Mouse (Mus musculus): ENCODE results near the gene Acadm. TPM values are rescaled to one million over a fixed set of nuclear protein-coding genes. Genes with fewer than 3 reads are reported as not detected.

The Acadm gene
- polyA plus RNA-seq, 1 experiment from 2014 or later, result 157 TPM

DNA sequence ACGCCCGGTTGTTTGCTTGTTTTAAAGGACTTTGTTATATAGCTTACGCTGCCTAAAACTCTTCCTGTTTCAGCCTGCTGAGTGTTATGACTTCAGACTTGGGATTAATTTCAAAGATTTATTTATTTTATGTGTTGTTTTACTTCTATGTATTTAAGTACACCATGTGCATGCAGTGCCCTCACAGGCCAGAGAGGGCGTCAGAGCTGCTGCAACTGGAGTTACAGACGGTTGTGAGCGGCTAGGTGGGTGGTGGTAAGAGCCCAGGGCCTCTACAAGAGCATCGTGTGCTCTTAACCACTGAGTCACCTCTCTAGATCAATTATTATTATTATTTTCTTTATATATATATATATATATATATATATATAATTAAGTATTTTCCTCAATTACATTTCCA is 18.1 kb downstream of the Acadm start:
- Histone ChIP-seq H3K9me3 (replicated peaks; ENCODE audit: control insufficient read depth, low read length) (no peaks in the 10 kb centered on the region), H3K9ac (ENCODE audit: low read depth, low read length) (no peak overlapping the region), H3K36me3 (ENCODE audit: control insufficient read depth, insufficient read depth) (peaks cover 12% of the 10 kb centered on the region), H3K4me1 (ENCODE audit: control insufficient read depth, low read depth, low read length) (no peaks in the 10 kb centered on the region; the same call in 1 of the 2 replicates), H3K27me3 (ENCODE audit: control insufficient read depth, insufficient read depth, low read depth, low read length) (no peaks in the 10 kb centered on the region), H3K4me2 (ENCODE audit: low read depth, low read length) (no peak overlapping the region), H3K27ac (ENCODE audit: low read length) (no peak overlapping the region), H3K4me3 (ENCODE audit: low read depth, low read length) (no peak overlapping the region)
- whole genome bisulfite sequencing (ENCODE audit: insufficient replicate concordance), result 76% methylated on average over 7 of the region's 7 CpGs
- no peak for ATAC-seq (ENCODE audit: low read depth)

- Histone ChIP-seq H3K4me3 (ENCODE audit: low read depth, low read length) (no peak overlapping the region), H3K36me3 (ENCODE audit: control insufficient read depth, insufficient read depth) (peaks cover 10% of the 10 kb centered on the region; the same call in 1 of the 2 replicates), H3K9me3 (replicated peaks; ENCODE audit: control insufficient read depth, low read length) (no peaks in the 10 kb centered on the region), H3K27me3 (ENCODE audit: control insufficient read depth, insufficient read depth, low read depth, low read length) (no peaks in the 10 kb centered on the region), H3K27ac (ENCODE audit: low read length) (no peak overlapping the region), H3K4me1 (ENCODE audit: control insufficient read depth, low read depth, low read length) (no peaks in the 10 kb centered on the region; the same call in 1 of the 2 replicates), H3K9ac (ENCODE audit: low read depth, low read length) (no peak overlapping the region), H3K4me2 (ENCODE audit: low read depth, low read length) (no peak overlapping the region)
- ATAC-seq (ENCODE audit: low read depth), result no peak
- 60% methylated on average over 10 of the region's 10 CpGs for WGBS (ENCODE audit: insufficient replicate concordance)
These were observed 23.1 kb downstream of the Acadm start for GRCm38 (mm10) chr3:153921147-153921910.

DNA sequence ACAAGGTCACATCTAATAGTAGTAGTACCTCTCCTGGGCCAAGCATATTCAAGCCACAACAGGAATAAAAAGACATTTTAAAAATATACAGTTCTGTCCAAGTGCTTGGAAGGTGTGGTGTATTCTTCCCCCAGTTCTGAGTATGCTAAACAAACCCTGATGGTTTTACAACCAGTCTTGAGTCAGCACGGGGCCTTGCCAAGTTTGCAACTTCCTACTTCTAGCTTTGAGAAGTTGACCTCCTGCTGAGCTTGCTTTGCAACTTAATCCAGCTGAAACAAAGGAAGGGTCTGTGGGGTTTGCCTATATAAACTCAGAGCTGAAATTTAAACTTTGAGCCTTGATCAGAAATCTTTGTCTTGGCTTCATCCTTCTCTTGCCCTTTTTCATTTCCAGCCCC is 27.2 kb downstream of the Acadm start:
- no peak for ATAC-seq (ENCODE audit: low read depth)
- H3K4me2 ChIP-seq (ENCODE audit: low read depth, low read length), result no peak overlapping the region
- H3K36me3 ChIP-seq (ENCODE audit: control insufficient read depth, insufficient read depth), result peaks cover 2% of the 10 kb centered on the region; the same call in 1 of the 2 replicates
- WGBS (ENCODE audit: insufficient replicate concordance), result 34% methylated on average over 1 of the region's 1 CpGs
- no peaks in the 10 kb centered on the region for H3K9me3 ChIP-seq (replicated peaks; ENCODE audit: control insufficient read depth, low read length)
- H3K9ac ChIP-seq (ENCODE audit: low read depth, low read length), result no peak overlapping the region
- H3K4me1 ChIP-seq (ENCODE audit: control insufficient read depth, low read depth, low read length), result peaks cover 10% of the 10 kb centered on the region
- H3K27ac ChIP-seq (ENCODE audit: low read length), result no peak overlapping the region
- H3K4me3 ChIP-seq (ENCODE audit: low read depth, low read length), result no peak overlapping the region
- H3K27me3 ChIP-seq (ENCODE audit: control insufficient read depth, insufficient read depth, low read depth, low read length), result no peaks in the 10 kb centered on the region

DNA sequence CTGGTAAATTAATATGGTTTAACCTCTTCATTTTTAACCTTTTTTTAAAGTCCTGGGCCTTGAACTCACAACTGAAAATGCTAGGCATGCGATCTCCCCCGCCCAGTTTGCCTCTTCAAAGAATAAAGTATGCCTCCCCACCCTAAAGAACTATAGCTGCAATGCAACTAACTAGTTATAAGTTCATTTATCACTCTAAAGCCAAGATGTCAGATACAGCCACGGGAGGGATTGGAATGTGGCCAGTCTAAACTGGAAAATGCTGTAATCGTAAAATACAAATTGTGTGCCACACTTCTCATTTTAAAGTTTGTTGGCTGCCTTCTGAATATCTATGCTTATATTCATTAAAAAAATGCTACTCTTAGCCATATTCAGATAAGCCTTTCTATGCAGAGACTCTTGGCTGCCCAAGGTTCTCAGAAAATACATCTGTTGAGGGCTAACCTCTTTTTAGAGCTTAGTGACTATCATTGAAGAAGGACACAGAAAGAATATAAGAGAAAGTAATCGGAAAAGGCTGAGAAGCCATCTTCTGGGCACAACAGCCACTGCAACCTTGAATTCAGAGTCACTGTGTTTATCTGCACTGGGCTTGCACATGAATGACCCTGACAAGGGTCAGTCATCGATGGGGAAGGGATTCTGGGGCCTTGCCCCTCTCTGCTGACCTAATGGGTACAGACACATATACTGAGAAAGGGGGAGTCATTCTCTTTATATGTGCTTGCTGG is 30.8 kb downstream of the Acadm start:
- Histone ChIP-seq H3K4me3 (ENCODE audit: low read depth, low read length) (peak overlapping the region; percentile 80), H3K27me3 (ENCODE audit: control insufficient read depth, insufficient read depth, low read depth, low read length) (no peaks in the 10 kb centered on the region), H3K27ac (ENCODE audit: low read length) (peak overlapping the region; percentile 94), H3K9ac (ENCODE audit: low read depth, low read length) (peak overlapping the region; percentile 90), H3K4me1 (ENCODE audit: control insufficient read depth, low read depth, low read length) (peaks cover 38% of the 10 kb centered on the region), H3K36me3 (ENCODE audit: control insufficient read depth, insufficient read depth) (peaks cover 29% of the 10 kb centered on the region), H3K9me3 (replicated peaks; ENCODE audit: control insufficient read depth, low read length) (no peaks in the 10 kb centered on the region), H3K4me2 (ENCODE audit: low read depth, low read length) (peak overlapping the region; percentile 90)
- ATAC-seq (ENCODE audit: low read depth), result no peak
- WGBS (ENCODE audit: insufficient replicate concordance), result 38% methylated on average over 6 of the region's 6 CpGs

GRCm38 (mm10) chr3:153912546-153913509 is 31.6 kb downstream of the Acadm start, which contains the start of gene Rabggtb:
Gene Rabggtb, minus strand, starts transcription at chr3:153913009.
- Histone ChIP-seq H3K9ac (ENCODE audit: low read depth, low read length) (peak within 1 kb of the TSS; percentile 90), H3K4me1 (ENCODE audit: control insufficient read depth, low read depth, low read length) (peaks cover 47% of the 10 kb centered on the region), H3K27ac (ENCODE audit: low read length) (peak within 1 kb of the TSS; percentile 94), H3K27me3 (ENCODE audit: control insufficient read depth, insufficient read depth, low read depth, low read length) (no peaks in the 10 kb centered on the region), H3K9me3 (replicated peaks; ENCODE audit: control insufficient read depth, low read length) (no peaks in the 10 kb centered on the region), H3K4me3 (ENCODE audit: low read depth, low read length) (peak within 1 kb of the TSS; percentile 80), H3K4me2 (ENCODE audit: low read depth, low read length) (peak within 1 kb of the TSS; percentile 90), H3K36me3 (ENCODE audit: control insufficient read depth, insufficient read depth) (peaks cover 37% of the 10 kb centered on the region)
- under 1% methylated on average over 62 of the region's 65 CpGs for WGBS (ENCODE audit: insufficient replicate concordance)
- ATAC-seq (ENCODE audit: low read depth), result peak; percentile 95

GRCm38 (mm10) chr3:153911882-153912440 is 32.5 kb downstream of the Acadm start:
- peaks cover 47% of the 10 kb centered on the region for H3K4me1 ChIP-seq (ENCODE audit: control insufficient read depth, low read depth, low read length)
- 1% methylated on average over 12 of the region's 12 CpGs for WGBS (ENCODE audit: insufficient replicate concordance)
- H3K27me3 ChIP-seq (ENCODE audit: control insufficient read depth, insufficient read depth, low read depth, low read length), result no peaks in the 10 kb centered on the region
- H3K4me2 ChIP-seq (ENCODE audit: low read depth, low read length), result peak overlapping the region; percentile 88
- H3K9me3 ChIP-seq (replicated peaks; ENCODE audit: control insufficient read depth, low read length), result no peaks in the 10 kb centered on the region
- peak overlapping the region; percentile 80 for H3K4me3 ChIP-seq (ENCODE audit: low read depth, low read length)
- H3K27ac ChIP-seq (ENCODE audit: low read length), result peak overlapping the region; percentile 84
- H3K36me3 ChIP-seq (ENCODE audit: control insufficient read depth, insufficient read depth), result peaks cover 46% of the 10 kb centered on the region
- H3K9ac ChIP-seq (ENCODE audit: low read depth, low read length), result peak overlapping the region; percentile 90
- no peak for ATAC-seq (ENCODE audit: low read depth)

DNA sequence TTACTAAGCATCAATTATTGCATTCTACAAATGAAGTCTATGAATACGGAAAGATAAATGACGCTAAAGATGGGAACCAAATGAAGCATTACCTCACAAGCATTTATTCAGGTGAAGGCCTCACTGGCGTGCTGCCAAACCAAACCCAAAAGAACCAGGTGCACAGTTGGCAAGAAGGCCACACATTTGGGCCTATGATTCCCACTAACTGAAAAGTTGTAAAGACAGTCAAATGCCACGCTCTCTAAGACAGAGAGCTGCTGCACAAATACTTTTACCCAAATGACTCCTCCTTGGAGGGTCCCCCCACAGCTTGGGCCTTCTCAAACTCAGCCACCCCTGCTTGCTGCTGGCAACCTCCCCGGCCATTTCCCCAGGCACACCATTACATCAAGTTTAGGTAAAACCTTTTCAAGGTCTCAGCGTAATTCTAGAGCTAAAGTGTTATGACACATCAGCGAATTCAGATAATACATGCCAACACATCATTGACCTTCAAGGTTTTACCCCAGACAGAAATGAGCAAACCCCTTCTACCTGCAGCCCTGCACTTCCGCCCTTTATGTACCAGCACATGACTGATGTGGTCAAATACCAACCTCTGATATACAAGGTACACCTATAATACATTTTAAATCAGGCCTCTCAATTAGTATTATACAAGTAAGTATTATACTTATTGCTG is 33.1 kb downstream of the Acadm start:
- Histone ChIP-seq H3K9ac (ENCODE audit: low read depth, low read length) (peak overlapping the region; percentile 90), H3K27ac (ENCODE audit: low read length) (peak overlapping the region; percentile 84), H3K9me3 (replicated peaks; ENCODE audit: control insufficient read depth, low read length) (no peaks in the 10 kb centered on the region), H3K27me3 (ENCODE audit: control insufficient read depth, insufficient read depth, low read depth, low read length) (no peaks in the 10 kb centered on the region), H3K4me2 (ENCODE audit: low read depth, low read length) (peak overlapping the region; percentile 88), H3K4me3 (ENCODE audit: low read depth, low read length) (peak overlapping the region; percentile 80), H3K36me3 (ENCODE audit: control insufficient read depth, insufficient read depth) (peaks cover 52% of the 10 kb centered on the region), H3K4me1 (ENCODE audit: control insufficient read depth, low read depth, low read length) (peaks cover 47% of the 10 kb centered on the region)
- ATAC-seq (ENCODE audit: low read depth), result no peak
- 19% methylated on average over 8 of the region's 8 CpGs for WGBS (ENCODE audit: insufficient replicate concordance)

- no peaks in the 10 kb centered on the region for H3K27me3 ChIP-seq (ENCODE audit: control insufficient read depth, insufficient read depth, low read depth, low read length)
- H3K27ac ChIP-seq (ENCODE audit: low read length), result peak overlapping the region; percentile 84
- H3K36me3 ChIP-seq (ENCODE audit: control insufficient read depth, insufficient read depth), result peaks cover 60% of the 10 kb centered on the region
- peak overlapping the region; percentile 80 for H3K4me3 ChIP-seq (ENCODE audit: low read depth, low read length)
- H3K4me1 ChIP-seq (ENCODE audit: control insufficient read depth, low read depth, low read length), result peaks cover 47% of the 10 kb centered on the region
- H3K9me3 ChIP-seq (replicated peaks; ENCODE audit: control insufficient read depth, low read length), result no peaks in the 10 kb centered on the region
- H3K4me2 ChIP-seq (ENCODE audit: low read depth, low read length), result peak overlapping the region; percentile 88
- 37% methylated on average over 7 of the region's 7 CpGs for WGBS (ENCODE audit: insufficient replicate concordance)
- ATAC-seq (ENCODE audit: low read depth), result no peak
- H3K9ac ChIP-seq (ENCODE audit: low read depth, low read length), result peak overlapping the region; percentile 90
These were observed 33.9 kb downstream of the Acadm start for GRCm38 (mm10) chr3:153910489-153910888.
